Mouse (Mus musculus) heart, postnatal 14 days (tissue): ENCODE measurements at regions not wholly inside any gene's neighbourhood (a gene's known extent, or its start where the extent isn't known, plus 50 kb on each side); places are given as distances from the start of the nearest gene placed in this dataset.

ENCODE experiments used
- DNase-seq, 2 experiments: peaks; one replicate each; pipeline ENCODE4 v3.0.0; 2021 to 2022
- intact Hi-C: fragments of 180-260 bp; cut with DNase I; formaldehyde crosslinking; loops from one replicate; pipeline ENCODE4 v1.15.1; 2025

- intact Hi-C loops = no loop called here
Measured at GRCm38 (mm10) chr14:74352286-74352685, 288.4 kb upstream of the Htr2a start.

DNA sequence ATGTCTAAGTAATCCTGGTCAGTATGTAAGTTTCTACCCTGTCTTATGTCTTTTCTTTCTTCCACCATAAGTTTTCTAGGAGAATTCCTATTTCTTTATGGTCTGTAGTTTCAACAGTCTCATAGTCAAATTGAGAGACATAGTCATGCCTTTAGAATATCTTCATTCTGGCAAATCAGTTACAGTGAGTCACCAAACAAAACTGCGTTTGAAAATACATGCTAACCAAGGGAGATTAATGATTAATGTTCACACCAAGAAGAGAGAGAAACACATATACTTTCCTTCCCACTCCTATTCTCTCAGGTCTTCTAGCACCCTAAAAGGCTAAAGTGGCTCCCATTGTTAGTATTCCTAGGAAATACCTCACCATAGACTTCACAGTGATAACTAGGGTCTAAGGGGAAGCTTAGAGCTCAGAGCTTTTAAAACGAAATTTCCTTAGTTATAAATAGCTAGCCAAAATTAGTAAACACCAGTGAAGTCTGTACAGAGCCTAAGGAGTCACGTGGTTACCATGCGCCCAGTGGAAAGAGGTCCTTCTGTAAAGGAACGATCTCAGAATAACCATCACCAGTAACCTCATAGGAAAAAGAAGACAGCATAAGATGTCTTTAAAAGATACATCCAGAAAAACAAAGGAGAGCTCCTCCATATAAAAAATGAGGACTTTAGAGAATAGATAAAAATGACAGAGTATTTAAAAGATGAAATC lies 281.8 kb upstream of the Htr2a start:
- intact Hi-C loops = no loop called here
- DNase-seq = no peak

More at GRCm38 (mm10) chr14:74352286-74352685, 288.4 kb upstream of the Htr2a start:
- peak in 1 of 2 experiments; percentile 2 for DNase-seq

GRCm38 (mm10) chr14:74359663-74360552 lies 280.7 kb upstream of the Htr2a start:
- intact Hi-C loops = no loop called here

GRCm38 (mm10) chr14:74384481-74384880 lies 256.2 kb upstream of the Htr2a start:
- no peak for DNase-seq
- intact Hi-C loops = no loop called here

More at GRCm38 (mm10) chr14:74359663-74360552, 280.7 kb upstream of the Htr2a start:
- DNase-seq = no peak

- DNase-seq = no peak
Measured at GRCm38 (mm10) chr14:74392419-74392818, 248.2 kb upstream of the Htr2a start.

DNA sequence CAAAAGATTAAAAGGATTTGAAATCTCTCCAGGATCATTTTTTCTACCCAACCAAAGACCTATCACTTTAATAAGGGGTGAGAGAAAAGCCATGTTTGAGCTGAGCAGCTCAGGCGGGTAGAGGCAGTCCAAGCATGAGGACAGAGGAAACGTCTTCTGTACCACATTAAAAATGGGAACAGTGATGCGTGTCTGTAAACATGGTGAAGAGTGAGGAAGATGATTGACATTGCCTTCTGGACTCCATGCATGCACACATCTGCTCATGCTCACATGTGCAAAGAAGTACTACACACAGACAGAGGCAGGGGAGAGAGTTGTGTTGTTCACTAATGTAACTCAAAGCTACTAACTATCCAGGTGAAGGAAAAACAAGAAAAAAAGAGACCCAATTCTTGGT lies 243.4 kb upstream of the Htr2a start:
- intact Hi-C loops = no loop called here

More at GRCm38 (mm10) chr14:74392419-74392818, 248.2 kb upstream of the Htr2a start:
- intact Hi-C loops = no loop called here

GRCm38 (mm10) chr14:74409441-74409840 lies 231.2 kb upstream of the Htr2a start:
- intact Hi-C loops = no loop called here
- no peak for DNase-seq

More for the DNA sequence above, 243.4 kb upstream of the Htr2a start:
- DNase-seq = no peak

- peak; percentile 2 for DNase-seq
- intact Hi-C loops = no loop called here
Measured at GRCm38 (mm10) chr14:74428226-74428625, 212.4 kb upstream of the Htr2a start.

DNA sequence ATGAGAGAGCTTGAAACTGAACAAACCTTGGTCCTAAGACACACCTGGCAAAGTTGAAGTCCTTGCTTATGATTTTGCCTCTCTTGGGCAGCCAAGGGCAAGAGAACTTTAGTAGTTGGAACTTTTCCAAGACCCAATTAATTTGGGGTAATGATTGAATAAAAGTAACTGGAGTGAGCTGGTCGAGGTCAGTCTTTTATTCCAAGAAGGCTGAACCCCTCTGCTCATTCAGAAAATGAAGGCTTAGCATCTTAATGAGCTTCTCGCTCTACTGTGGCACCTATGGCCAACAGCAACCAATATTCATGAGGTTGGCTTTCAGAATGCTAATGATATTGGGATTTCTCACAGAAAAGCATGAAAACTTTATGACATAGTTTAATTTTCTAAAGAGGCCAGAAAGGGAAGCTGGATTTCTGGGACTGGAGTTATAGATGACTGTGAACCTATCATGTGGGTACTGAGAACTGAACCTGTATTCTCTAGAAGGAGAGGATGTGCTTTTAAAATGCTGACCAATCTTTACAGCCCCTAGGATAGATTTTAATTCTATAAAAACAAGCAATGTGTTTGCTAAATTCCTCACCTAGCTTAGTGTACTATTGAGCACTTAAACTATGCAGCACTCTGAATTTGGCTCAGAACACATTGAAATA lies 176.5 kb upstream of the Htr2a start:
- intact Hi-C loops = no loop called here
- no peak for DNase-seq

GRCm38 (mm10) chr14:74495504-74495903 lies 145.1 kb upstream of the Htr2a start:
- intact Hi-C loops = no loop called here
- no peak for DNase-seq

DNA sequence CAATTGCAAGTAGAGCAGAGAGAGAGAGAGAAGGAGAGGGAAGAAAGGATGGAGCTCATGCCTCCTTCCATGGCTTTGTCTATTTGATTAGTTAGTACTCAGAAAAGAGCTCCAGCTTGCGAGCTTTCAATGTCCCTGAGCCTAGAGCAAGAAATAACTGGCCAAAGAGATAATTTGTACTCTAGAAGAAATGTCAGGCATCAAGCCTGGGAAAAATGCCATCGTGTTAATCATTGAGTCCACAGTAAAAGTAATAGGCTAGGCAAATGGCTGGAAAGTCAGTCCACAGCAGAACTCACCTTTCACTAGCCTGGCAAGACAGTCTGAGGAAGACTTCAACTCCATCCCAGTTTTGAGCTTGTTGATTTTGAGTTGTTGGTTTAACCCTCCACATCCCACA lies 129.1 kb upstream of the Htr2a start:
- DNase-seq = no peak
- intact Hi-C loops = no loop called here

GRCm38 (mm10) chr14:74516451-74516850 lies 124.2 kb upstream of the Htr2a start:
- intact Hi-C loops = no loop called here
- DNase-seq = no peak

GRCm38 (mm10) chr14:74519531-74519930 lies 121.1 kb upstream of the Htr2a start:
- intact Hi-C loops = no loop called here
- no peak for DNase-seq

GRCm38 (mm10) chr14:74521669-74522068 lies 119.0 kb upstream of the Htr2a start:
- intact Hi-C loops = no loop called here
- no peak for DNase-seq

DNA sequence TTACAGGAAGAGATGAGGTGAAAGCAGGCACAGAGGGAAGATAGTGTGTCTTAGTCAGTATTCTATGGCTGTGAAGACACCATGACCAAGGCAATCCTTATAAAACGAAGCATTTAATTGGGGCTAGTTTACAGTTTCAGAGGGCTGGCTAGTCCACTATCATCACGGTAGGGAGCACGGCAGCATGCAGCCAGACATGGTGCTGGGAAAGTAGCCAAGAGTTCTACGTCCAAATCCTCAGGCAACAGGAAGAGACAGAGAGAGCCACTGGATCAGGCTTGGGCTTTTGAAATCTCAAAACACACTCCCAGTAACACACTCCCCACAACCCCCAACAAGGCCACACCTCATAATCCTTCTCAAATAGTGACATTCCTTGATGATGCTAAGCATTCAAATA lies 113.4 kb upstream of the Htr2a start:
- DNase-seq = no peak
- intact Hi-C loops = no loop called here

- intact Hi-C loops = no loop called here
Measured at GRCm38 (mm10) chr14:74529368-74529951, 111.2 kb upstream of the Htr2a start.

GRCm38 (mm10) chr14:74538187-74538586 lies 102.5 kb upstream of the Htr2a start:
- intact Hi-C loops = no loop called here
- no peak for DNase-seq

More at GRCm38 (mm10) chr14:74529368-74529951, 111.2 kb upstream of the Htr2a start:
- no peak for DNase-seq

DNA sequence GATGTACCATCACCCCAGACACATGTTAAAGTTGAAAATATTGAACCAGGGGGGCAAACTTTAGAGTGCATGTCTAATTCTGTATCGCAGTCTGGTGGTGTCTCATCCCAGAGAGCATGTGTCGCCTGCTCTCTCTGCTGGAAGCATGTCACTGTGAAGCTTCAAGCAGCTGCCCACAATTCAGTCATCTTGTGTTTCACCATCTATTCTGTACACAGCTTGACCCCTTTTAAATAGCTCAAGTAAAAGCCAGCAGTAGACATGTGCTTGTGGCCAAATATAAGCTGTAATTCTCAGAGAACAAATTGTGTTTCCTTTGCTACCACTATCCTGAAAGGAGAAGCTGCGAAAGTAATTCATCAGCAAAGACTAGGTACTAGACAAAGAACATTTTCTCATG lies 96.6 kb upstream of the Htr2a start:
- intact Hi-C loops = no loop called here
- DNase-seq = no peak

- intact Hi-C loops = no loop called here
- no peak for DNase-seq
Measured at GRCm38 (mm10) chr14:74551091-74551490, 89.5 kb upstream of the Htr2a start.

DNA sequence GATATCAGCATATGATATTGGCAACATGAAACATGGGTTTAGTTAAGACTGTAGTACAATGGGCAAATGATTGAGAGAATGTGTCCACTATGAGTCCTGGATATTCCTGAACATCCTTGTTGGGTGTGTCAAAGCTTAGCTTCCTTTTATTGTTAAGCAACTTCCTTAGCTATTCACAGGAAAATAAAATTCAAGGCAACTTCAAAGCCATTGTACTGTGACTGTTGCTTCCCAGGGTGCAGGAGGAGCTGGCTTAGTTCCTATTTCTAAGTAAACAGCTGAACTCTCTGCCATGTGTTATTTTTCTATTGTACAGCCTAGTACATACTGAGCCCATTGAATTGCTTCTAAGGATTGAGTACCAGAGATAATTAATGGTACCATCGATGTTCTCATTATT lies 87.0 kb upstream of the Htr2a start:
- intact Hi-C loops = no loop called here
- DNase-seq = no peak

GRCm38 (mm10) chr14:74558359-74558758 lies 82.3 kb upstream of the Htr2a start:
- intact Hi-C loops = no loop called here
- no peak for DNase-seq
